Mouse (Mus musculus) stomach, postnatal 0 days (tissue): ENCODE data around the gene Peg10. TPM values are rescaled to one million over a fixed set of nuclear protein-coding genes. Genes with fewer than 3 reads are reported as not detected.

Experiments
- ATAC-seq: fragments of 200-750 bp; cut with Nextera tagmentation; 2 replicates; pipeline ENCODE4 v1.8.0; 2017; ENCODE audit not compliant: low FRiP score, low TSS enrichment
- DNase-seq: peaks from one replicate; pipeline ENCODE4 v3.0.0-alpha.2; 2016; ENCODE audit warnings: low spot score
- H3K27ac ChIP-seq: fragments of 300-500 bp; sonication (generic); replicated peaks from 2 replicates; pipeline ENCODE4 v1.5.1; 2014; ENCODE audit warnings: mild to moderate bottlenecking, control low read depth
- H3K27me3 ChIP-seq: fragments of 300-500 bp; sonication (generic); 2 replicates; pipeline ENCODE4 v1.6.1; 2014; ENCODE audit warnings: low read length; ENCODE audit not compliant: control insufficient read depth, insufficient read depth
- H3K36me3 ChIP-seq: fragments of 300-500 bp; sonication (generic); 2 replicates; pipeline ENCODE4 v1.6.1; 2014; ENCODE audit warnings: low read length, mixed read lengths; ENCODE audit not compliant: control insufficient read depth, insufficient read depth
- H3K4me1 ChIP-seq: fragments of 300-500 bp; sonication (generic); replicated peaks from 2 replicates; pipeline ENCODE4 v1.6.1; 2014; ENCODE audit warnings: antibody characterized with exemption; ENCODE audit not compliant: control insufficient read depth, insufficient read depth
- H3K4me2 ChIP-seq: fragments of 300-500 bp; sonication (generic); replicated peaks from 2 replicates; pipeline ENCODE4 v1.6.1; 2014; ENCODE audit warnings: low read depth, mild to moderate bottlenecking, control low read depth, moderate library complexity
- H3K4me3 ChIP-seq: fragments of 300-500 bp; sonication (generic); 2 replicates; pipeline ENCODE4 v1.5.1; 2014; ENCODE audit warnings: low read depth, low read length, control low read depth
- H3K9ac ChIP-seq: fragments of 300-500 bp; sonication (generic); 2 replicates; pipeline ENCODE4 v1.6.1; 2014; ENCODE audit warnings: mild to moderate bottlenecking, low read length, control low read depth, mixed read lengths
- H3K9me3 ChIP-seq: fragments of 300-500 bp; sonication (generic); 2 replicates; pipeline ENCODE4 v1.6.1; 2016; ENCODE audit warnings: low read length; ENCODE audit not compliant: control insufficient read depth
- CTCF ChIP-seq: IDR thresholded peaks from 2 replicates; pipeline ENCODE4 v1.5.1; 2016; ENCODE audit warnings: antibody characterized with exemption, low read depth, mild to moderate bottlenecking, moderate library complexity
- EP300 ChIP-seq: optimal IDR thresholded peaks from 2 replicates; pipeline ENCODE3; 2016; ENCODE audit warnings: antibody characterized with exemption
- WGBS: fragments of 180-500 bp; shearing (Covaris S2); extraction: QIAGEN DNeasy Blood & Tissue Kit; methylation state at CpG from one replicate; pipeline ENCODE4 v1.1.7; 2014; 5-methylcytosine and 5-hydroxymethylcytosine counted together
- polyA plus RNA-seq: library from polyadenylated mRNA; unstranded; fragments of >200 nt; fragmentation: Nextera tagmentation; extraction: Ambion mirVana; gene quantifications from 2 replicates; pipeline ENCODE4 v1.2.1, GENCODE M21; 2015

The Peg10 gene
- 0.55 and 0.70 TPM in 2 replicates for polyA plus RNA-seq

- TF ChIP-seq CTCF = peak; percentile 70
- TF ChIP-seq EP300 = no peak
- peak within 1 kb of the TSS; percentile 53 for H3K4me3 ChIP-seq
- no peaks in the 10 kb centered on the region for H3K27me3 ChIP-seq
- no peaks in the 10 kb centered on the region for H3K4me1 ChIP-seq
- H3K27ac ChIP-seq = peak within 1 kb of the TSS; percentile 76
- H3K4me2 ChIP-seq = peak within 1 kb of the TSS; percentile 62
- peak within 1 kb of the TSS; percentile 67 for H3K9ac ChIP-seq
- 54% methylated on average over 37 of the region's 38 CpGs for WGBS
- H3K36me3 ChIP-seq = no peaks in the 10 kb centered on the region
- H3K9me3 ChIP-seq = no peaks in the 10 kb centered on the region
- peak; percentile 79 for DNase-seq
- peak; percentile 64 for ATAC-seq
Observed at GRCm38 (mm10) chr6:4746696-4747439, at the start of gene Peg10, which contains the start of gene Sgce. Peg10 (plus strand) TSS chr6:4747306. Sgce (minus strand) TSS chr6:4747207.

- Histone ChIP-seq H3K27me3 (no peaks in the 10 kb centered on the region), H3K4me3 (no peak overlapping the region), H3K9me3 (no peaks in the 10 kb centered on the region), H3K36me3 (no peaks in the 10 kb centered on the region), H3K4me1 (no peaks in the 10 kb centered on the region), H3K4me2 (no peak overlapping the region), H3K9ac (no peak overlapping the region), H3K27ac (no peak overlapping the region)
- no peak for ATAC-seq
- no peak for TF ChIP-seq CTCF
- no peak for TF ChIP-seq EP300
- DNase-seq = no peak
- WGBS = 84% methylated on average over 8 of the region's 8 CpGs
Observed at GRCm38 (mm10) chr6:4701641-4702040, 45.5 kb upstream of the Peg10 start.

GRCm38 (mm10) chr6:4703908-4704307, 43.2 kb upstream of the Peg10 start:
- H3K27me3 ChIP-seq = no peaks in the 10 kb centered on the region
- no peaks in the 10 kb centered on the region for H3K36me3 ChIP-seq
- whole genome bisulfite sequencing = 62% methylated on average over 7 of the region's 7 CpGs
- H3K9ac ChIP-seq = no peak overlapping the region
- no peak overlapping the region for H3K4me3 ChIP-seq
- H3K27ac ChIP-seq = no peak overlapping the region
- H3K4me2 ChIP-seq = no peak overlapping the region
- TF ChIP-seq CTCF (no peak), EP300 (no peak)
- no peaks in the 10 kb centered on the region for H3K4me1 ChIP-seq
- no peak for ATAC-seq
- H3K9me3 ChIP-seq = no peaks in the 10 kb centered on the region
- DNase-seq = no peak

- Histone ChIP-seq H3K27me3 (no peaks in the 10 kb centered on the region), H3K27ac (no peak overlapping the region), H3K4me1 (no peaks in the 10 kb centered on the region), H3K4me2 (no peak overlapping the region), H3K36me3 (no peaks in the 10 kb centered on the region), H3K9me3 (no peaks in the 10 kb centered on the region), H3K4me3 (no peak overlapping the region), H3K9ac (no peak overlapping the region)
- TF ChIP-seq CTCF (no peak), EP300 (no peak)
- WGBS = 73% methylated on average over 5 of the region's 5 CpGs
- no peak for DNase-seq
- ATAC-seq = no peak
Observed at GRCm38 (mm10) chr6:4706415-4706814, 40.7 kb upstream of the Peg10 start.

- Histone ChIP-seq H3K4me3 (no peak overlapping the region), H3K36me3 (no peaks in the 10 kb centered on the region), H3K27ac (no peak overlapping the region), H3K9me3 (no peaks in the 10 kb centered on the region), H3K4me2 (no peak overlapping the region), H3K27me3 (no peaks in the 10 kb centered on the region), H3K9ac (no peak overlapping the region), H3K4me1 (no peaks in the 10 kb centered on the region)
- 57% methylated on average over 1 of the region's 1 CpGs for WGBS
- ATAC-seq = no peak
- TF ChIP-seq CTCF (no peak), EP300 (no peak)
- DNase-seq = no peak
Observed at GRCm38 (mm10) chr6:4708971-4709370, 38.1 kb upstream of the Peg10 start.

GRCm38 (mm10) chr6:4716171-4716570, 30.9 kb upstream of the Peg10 start:
- DNase-seq (no peak), ATAC-seq (no peak)
- TF ChIP-seq CTCF (no peak), EP300 (no peak)
- no peaks in the 10 kb centered on the region for H3K27me3 ChIP-seq
- H3K4me1 ChIP-seq = no peaks in the 10 kb centered on the region
- no peak overlapping the region for H3K9ac ChIP-seq
- no peak overlapping the region for H3K4me3 ChIP-seq
- 99% methylated on average over 2 of the region's 2 CpGs for WGBS
- H3K4me2 ChIP-seq = no peak overlapping the region
- H3K36me3 ChIP-seq = no peaks in the 10 kb centered on the region
- H3K27ac ChIP-seq = no peak overlapping the region
- H3K9me3 ChIP-seq = no peaks in the 10 kb centered on the region
